Mouse (Mus musculus) kidney, postnatal 0 days (tissue): Measurements from ENCODE around the gene Tln2. TPM values are rescaled to one million over a fixed set of nuclear protein-coding genes. Genes with fewer than 3 reads are reported as not detected.
A peak's percentile ranks its signal among the peaks of the same experiment; 100 is the strongest.

ENCODE experiments used
- ATAC-seq: fragments of 200-750 bp; cut with Nextera tagmentation; replicated peaks from 2 replicates; pipeline ENCODE4 v1.8.0; 2017; ENCODE audit warnings: low read depth, moderate number of reproducible peaks, moderate TSS enrichment, moderate library complexity; ENCODE audit not compliant: low FRiP score
- DNase-seq: peaks from one replicate; pipeline ENCODE4 v3.0.0-alpha.2; 2016; ENCODE audit warnings: low spot score
- H3K27ac ChIP-seq: fragments of 300-500 bp; sonication (generic); 2 replicates; pipeline ENCODE4 v1.5.1; 2014; ENCODE audit warnings: mild to moderate bottlenecking
- H3K27me3 ChIP-seq: fragments of 300-500 bp; sonication (generic); 2 replicates; pipeline ENCODE4 v1.6.1; 2014; ENCODE audit warnings: low read length, mixed read lengths; ENCODE audit not compliant: insufficient read depth
- H3K36me3 ChIP-seq: fragments of 300-500 bp; sonication (generic); 2 replicates; pipeline ENCODE4 v1.6.1; 2014; ENCODE audit warnings: low read length, mixed read lengths; ENCODE audit not compliant: insufficient read depth
- H3K4me1 ChIP-seq: fragments of 300-500 bp; sonication (generic); replicated peaks from 2 replicates; pipeline ENCODE4 v1.6.1; 2014; ENCODE audit warnings: antibody characterized with exemption, low read length, mixed read lengths; ENCODE audit not compliant: insufficient read depth
- H3K4me2 ChIP-seq: fragments of 300-500 bp; sonication (generic); 2 replicates; pipeline ENCODE4 v1.6.1; 2014; ENCODE audit warnings: mild to moderate bottlenecking, low read length, moderate library complexity, mixed read lengths
- H3K4me3 ChIP-seq: fragments of 300-500 bp; sonication (generic); replicated peaks from 2 replicates; pipeline ENCODE4 v1.5.1; 2014; ENCODE audit warnings: low read depth, low read length
- H3K9ac ChIP-seq: fragments of 300-500 bp; sonication (generic); 2 replicates; pipeline ENCODE4 v1.6.1; 2014; ENCODE audit warnings: low read depth, low read length
- H3K9me3 ChIP-seq: fragments of 300-500 bp; sonication (generic); replicated peaks from 2 replicates; pipeline ENCODE4 v1.6.1; 2016; ENCODE audit warnings: low read length, inconsistent platforms, mixed read lengths
- CTCF ChIP-seq: IDR thresholded peaks from 2 replicates; pipeline ENCODE4 v1.5.1; 2016; ENCODE audit warnings: antibody characterized with exemption, low read depth, mild to moderate bottlenecking, moderate library complexity
- WGBS: fragments of 180-500 bp; shearing (Covaris S2); extraction: QIAGEN DNeasy Blood & Tissue Kit; methylation state at CpG from one replicate; pipeline ENCODE4 v1.1.7; 2014; 5-methylcytosine and 5-hydroxymethylcytosine counted together
- polyA plus RNA-seq: library from polyadenylated mRNA; unstranded; fragments of >200 nt; fragmentation: Nextera tagmentation; extraction: Ambion mirVana; gene quantifications from 2 replicates; pipeline ENCODE4 v1.2.1, GENCODE M21; 2015

The Tln2 gene
- polyA plus RNA-seq, 1 experiment from 2014 or later: 24.8 TPM

GRCm38 (mm10) chr9:67539776-67540706 lies 19.5 kb downstream of the Tln2 start:
- no peaks in the 10 kb centered on the region for H3K27me3 ChIP-seq
- no peak overlapping the region for H3K9ac ChIP-seq
- 57% methylated on average over 17 of the region's 17 CpGs for WGBS
- no peak for TF ChIP-seq CTCF
- DNase-seq: peak; percentile 12
- ATAC-seq: no peak
- H3K4me2 ChIP-seq: no peak overlapping the region
- H3K4me1 ChIP-seq: no peaks in the 10 kb centered on the region
- no peak overlapping the region for H3K4me3 ChIP-seq
- no peaks in the 10 kb centered on the region for H3K9me3 ChIP-seq
- H3K27ac ChIP-seq: no peak overlapping the region
- H3K36me3 ChIP-seq: no peaks in the 10 kb centered on the region

DNA sequence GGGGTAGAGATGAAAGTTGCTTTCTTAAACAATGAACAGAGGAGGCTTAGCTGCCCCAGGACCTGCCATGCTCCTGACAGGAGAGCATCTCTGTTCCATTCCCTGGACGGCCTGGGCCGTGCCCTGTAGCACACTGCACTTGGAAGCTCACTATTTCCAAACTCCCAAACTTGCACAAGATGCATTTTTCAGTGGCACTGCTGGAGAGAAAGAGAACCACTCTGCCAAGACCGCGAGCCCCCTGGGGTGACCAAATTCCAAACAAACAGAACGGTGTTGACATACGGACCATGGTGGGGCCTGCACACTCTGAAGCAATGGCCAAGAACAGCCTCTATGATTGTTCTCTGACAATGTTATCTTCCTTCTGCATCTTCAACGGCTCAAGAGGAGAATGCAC lies 25.1 kb downstream of the Tln2 start:
- no peak for DNase-seq
- Histone ChIP-seq H3K9me3 (no peaks in the 10 kb centered on the region), H3K4me1 (peaks cover 9% of the 10 kb centered on the region; the same call in 1 of the 2 replicates), H3K27ac (no peak overlapping the region), H3K4me2 (no peak overlapping the region), H3K36me3 (no peaks in the 10 kb centered on the region), H3K9ac (no peak overlapping the region), H3K4me3 (no peak overlapping the region), H3K27me3 (no peaks in the 10 kb centered on the region)
- no peak for TF ChIP-seq CTCF
- WGBS: 72% methylated on average over 7 of the region's 7 CpGs
- ATAC-seq: no peak

- H3K27ac ChIP-seq: no peak overlapping the region
- no peak overlapping the region for H3K4me2 ChIP-seq
- H3K36me3 ChIP-seq: no peaks in the 10 kb centered on the region
- no peaks in the 10 kb centered on the region for H3K9me3 ChIP-seq
- TF ChIP-seq CTCF: no peak
- ATAC-seq (no peak), DNase-seq (peak; percentile 58)
- H3K9ac ChIP-seq: no peak overlapping the region
- WGBS: 25% methylated on average over 5 of the region's 5 CpGs
- H3K27me3 ChIP-seq: no peaks in the 10 kb centered on the region
- peaks cover 9% of the 10 kb centered on the region; the same call in 1 of the 2 replicates for H3K4me1 ChIP-seq
- no peak overlapping the region for H3K4me3 ChIP-seq
These were observed 26.2 kb downstream of the Tln2 start for GRCm38 (mm10) chr9:67533260-67533659.

GRCm38 (mm10) chr9:67532631-67533030 lies 26.9 kb downstream of the Tln2 start:
- no peak overlapping the region for H3K4me3 ChIP-seq
- TF ChIP-seq CTCF: no peak
- no peaks in the 10 kb centered on the region for H3K9me3 ChIP-seq
- no peaks in the 10 kb centered on the region for H3K27me3 ChIP-seq
- H3K36me3 ChIP-seq: no peaks in the 10 kb centered on the region
- H3K9ac ChIP-seq: no peak overlapping the region
- ATAC-seq (no peak), DNase-seq (peak; percentile 47)
- H3K27ac ChIP-seq: no peak overlapping the region
- no peak overlapping the region for H3K4me2 ChIP-seq
- peaks cover 9% of the 10 kb centered on the region; the same call in 1 of the 2 replicates for H3K4me1 ChIP-seq
- 31% methylated on average over 1 of the region's 1 CpGs for WGBS

GRCm38 (mm10) chr9:67529600-67529999 lies 29.9 kb downstream of the Tln2 start:
- H3K4me2 ChIP-seq: no peak overlapping the region
- 39% methylated on average over 5 of the region's 5 CpGs for WGBS
- ATAC-seq: no peak
- peaks cover 9% of the 10 kb centered on the region; the same call in 1 of the 2 replicates for H3K4me1 ChIP-seq
- H3K4me3 ChIP-seq: no peak overlapping the region
- H3K36me3 ChIP-seq: no peaks in the 10 kb centered on the region
- no peaks in the 10 kb centered on the region for H3K27me3 ChIP-seq
- H3K27ac ChIP-seq: no peak overlapping the region
- TF ChIP-seq CTCF: no peak
- no peak for DNase-seq
- H3K9ac ChIP-seq: no peak overlapping the region
- no peaks in the 10 kb centered on the region for H3K9me3 ChIP-seq

DNA sequence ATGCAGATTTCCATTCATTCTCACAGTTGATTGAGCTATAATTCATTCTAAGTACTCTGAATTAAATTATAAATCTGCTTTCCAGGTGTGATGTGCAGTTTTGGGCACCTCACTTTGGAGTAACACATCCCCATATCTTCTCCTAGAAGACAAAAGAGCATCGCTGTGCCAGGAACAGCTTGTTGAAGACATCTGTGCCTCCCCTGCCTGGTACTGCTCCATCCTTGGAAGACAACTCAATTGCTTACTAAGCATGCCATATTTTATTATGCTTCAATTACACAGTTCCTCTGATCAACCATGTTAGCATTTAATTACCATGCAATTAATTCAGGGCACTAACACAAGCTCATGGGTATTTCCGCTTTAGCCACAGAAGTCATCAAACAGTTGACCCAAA lies 31.8 kb downstream of the Tln2 start:
- Histone ChIP-seq H3K4me1 (no peaks in the 10 kb centered on the region), H3K27ac (no peak overlapping the region), H3K27me3 (no peaks in the 10 kb centered on the region), H3K36me3 (no peaks in the 10 kb centered on the region), H3K4me3 (no peak overlapping the region), H3K9ac (no peak overlapping the region), H3K4me2 (no peak overlapping the region), H3K9me3 (no peaks in the 10 kb centered on the region)
- DNase-seq (no peak), ATAC-seq (no peak)
- 74% methylated on average over 2 of the region's 2 CpGs for WGBS
- TF ChIP-seq CTCF: no peak
